Mouse (Mus musculus) adrenal gland, postnatal 10 days (tissue): Measurements from ENCODE around the gene Man1c1. TPM values are rescaled to one million over a fixed set of nuclear protein-coding genes. Genes with fewer than 3 reads are reported as not detected.

ENCODE experiments used
- DNase-seq: peaks from one replicate; pipeline ENCODE4 v3.0.0; 2021; ENCODE audit warnings: mixed read lengths
- total RNA-seq, 2 experiments: library from RNA; stranded (reverse); gene quantifications; 2 replicates each; pipeline ENCODE4 v1.2.3; 2021

The Man1c1 gene
- total RNA-seq, 2 experiments from 2014 or later, result 21.3 TPM

GRCm38 (mm10) chr4:134638111-134638550 is 66.0 kb downstream of the Man1c1 start:
- no peak for DNase-seq

GRCm38 (mm10) chr4:134636406-134636805 is 67.7 kb downstream of the Man1c1 start:
- DNase-seq, result no peak

GRCm38 (mm10) chr4:134634001-134634400 is 70.1 kb downstream of the Man1c1 start:
- DNase-seq, result peak; percentile 44

- DNase-seq, result peak; percentile 60
Measured at GRCm38 (mm10) chr4:134632131-134632711, 71.9 kb downstream of the Man1c1 start.

- DNase-seq, result no peak
Measured at GRCm38 (mm10) chr4:134631471-134632130, 72.5 kb downstream of the Man1c1 start.

GRCm38 (mm10) chr4:134628575-134629384 is 75.3 kb downstream of the Man1c1 start:
- no peak for DNase-seq

GRCm38 (mm10) chr4:134628058-134628457 is 76.0 kb downstream of the Man1c1 start:
- no peak for DNase-seq

- DNase-seq, result no peak
Measured at GRCm38 (mm10) chr4:134626883-134627282, 77.2 kb downstream of the Man1c1 start.

GRCm38 (mm10) chr4:134626350-134626749 is 77.7 kb downstream of the Man1c1 start:
- DNase-seq, result no peak

- peak; percentile 75 for DNase-seq
Measured at GRCm38 (mm10) chr4:134624109-134624862, 79.8 kb downstream of the Man1c1 start.

GRCm38 (mm10) chr4:134621695-134622094 is 82.4 kb downstream of the Man1c1 start:
- no peak for DNase-seq

- no peak for DNase-seq
Measured at GRCm38 (mm10) chr4:134620246-134620645, 83.8 kb downstream of the Man1c1 start.

- no peak for DNase-seq
Measured at GRCm38 (mm10) chr4:134619489-134619870, 84.6 kb downstream of the Man1c1 start.

GRCm38 (mm10) chr4:134618810-134619488 is 85.1 kb downstream of the Man1c1 start:
- DNase-seq, result no peak

- DNase-seq, result no peak
Measured at GRCm38 (mm10) chr4:134617779-134618178, 86.3 kb downstream of the Man1c1 start.

- DNase-seq, result no peak
Measured at GRCm38 (mm10) chr4:134615929-134616625, 88.0 kb downstream of the Man1c1 start.

- no peak for DNase-seq
Measured at GRCm38 (mm10) chr4:134612070-134612667, 91.9 kb downstream of the Man1c1 start.

GRCm38 (mm10) chr4:134610616-134611015 is 93.5 kb downstream of the Man1c1 start:
- DNase-seq, result no peak

- no peak for DNase-seq
Measured at GRCm38 (mm10) chr4:134607679-134608078, 96.4 kb downstream of the Man1c1 start.

- DNase-seq, result peak; percentile 50
Measured at GRCm38 (mm10) chr4:134606054-134606453, 98.0 kb downstream of the Man1c1 start.

- no peak for DNase-seq
Measured at GRCm38 (mm10) chr4:134604472-134604871, 99.6 kb downstream of the Man1c1 start.
